Mouse (Mus musculus): ENCODE data around the gene Atp6ap1l. TPM values are rescaled to one million over a fixed set of nuclear protein-coding genes. Genes with fewer than 3 reads are reported as not detected.

Gene Atp6ap1l
- polyA plus RNA-seq, 1 experiment from 2014 or later: not detected

GRCm38 (mm10) chr13:90852727-90853630 is 52.2 kb downstream of the Atp6ap1l start:
- Histone ChIP-seq H3K4me3 (ENCODE audit: low read depth, low read length) (no peak overlapping the region), H3K4me2 (no peak overlapping the region), H3K4me1 (ENCODE audit: insufficient read depth) (no peaks in the 10 kb centered on the region), H3K9ac (no peak overlapping the region), H3K27ac (ENCODE audit: low read depth) (no peak overlapping the region), H3K36me3 (ENCODE audit: insufficient read depth) (no peaks in the 10 kb centered on the region), H3K9me3 (ENCODE audit: low read depth, low read length) (no peaks in the 10 kb centered on the region), H3K27me3 (ENCODE audit: insufficient read depth, low read length) (no peaks in the 10 kb centered on the region)
- 68% methylated on average over 5 of the region's 5 CpGs for WGBS
- no peak for ATAC-seq (ENCODE audit: insufficient read depth)
- no peak for TF ChIP-seq CTCF (IDR thresholded peaks at IDR 0.05; ENCODE audit: low read depth)
- DNase-seq: no peak

GRCm38 (mm10) chr13:90851795-90852194 is 53.4 kb downstream of the Atp6ap1l start:
- H3K4me2 ChIP-seq: no peak overlapping the region
- WGBS: 55% methylated on average over 4 of the region's 4 CpGs
- no peak overlapping the region for H3K27ac ChIP-seq (ENCODE audit: low read depth)
- no peaks in the 10 kb centered on the region for H3K9me3 ChIP-seq (ENCODE audit: low read depth, low read length)
- H3K4me3 ChIP-seq (ENCODE audit: low read depth, low read length): no peak overlapping the region
- DNase-seq (no peak), ATAC-seq (ENCODE audit: insufficient read depth) (no peak)
- no peaks in the 10 kb centered on the region for H3K27me3 ChIP-seq (ENCODE audit: insufficient read depth, low read length)
- no peak for TF ChIP-seq CTCF (IDR thresholded peaks at IDR 0.05; ENCODE audit: low read depth)
- H3K36me3 ChIP-seq (ENCODE audit: insufficient read depth): no peaks in the 10 kb centered on the region
- H3K9ac ChIP-seq: no peak overlapping the region
- H3K4me1 ChIP-seq (ENCODE audit: insufficient read depth): no peaks in the 10 kb centered on the region

GRCm38 (mm10) chr13:90844191-90844590 is 61.0 kb downstream of the Atp6ap1l start:
- Histone ChIP-seq H3K9me3 (ENCODE audit: low read depth, low read length) (no peaks in the 10 kb centered on the region), H3K4me1 (ENCODE audit: insufficient read depth) (no peaks in the 10 kb centered on the region), H3K27me3 (ENCODE audit: insufficient read depth, low read length) (no peaks in the 10 kb centered on the region), H3K4me2 (no peak overlapping the region), H3K36me3 (ENCODE audit: insufficient read depth) (no peaks in the 10 kb centered on the region), H3K27ac (ENCODE audit: low read depth) (no peak overlapping the region), H3K9ac (no peak overlapping the region), H3K4me3 (ENCODE audit: low read depth, low read length) (no peak overlapping the region)
- TF ChIP-seq CTCF (IDR thresholded peaks at IDR 0.05; ENCODE audit: low read depth): no peak
- no peak for ATAC-seq (ENCODE audit: insufficient read depth)
- no peak for DNase-seq

GRCm38 (mm10) chr13:90843412-90843811 is 61.7 kb downstream of the Atp6ap1l start:
- H3K9me3 ChIP-seq (ENCODE audit: low read depth, low read length): no peaks in the 10 kb centered on the region
- no peak overlapping the region for H3K4me3 ChIP-seq (ENCODE audit: low read depth, low read length)
- H3K9ac ChIP-seq: no peak overlapping the region
- TF ChIP-seq CTCF (IDR thresholded peaks at IDR 0.05; ENCODE audit: low read depth): no peak
- H3K36me3 ChIP-seq (ENCODE audit: insufficient read depth): no peaks in the 10 kb centered on the region
- H3K4me2 ChIP-seq: no peak overlapping the region
- 84% methylated on average over 3 of the region's 3 CpGs for WGBS
- ATAC-seq (ENCODE audit: insufficient read depth) (no peak), DNase-seq (no peak)
- no peak overlapping the region for H3K27ac ChIP-seq (ENCODE audit: low read depth)
- no peaks in the 10 kb centered on the region for H3K4me1 ChIP-seq (ENCODE audit: insufficient read depth)
- H3K27me3 ChIP-seq (ENCODE audit: insufficient read depth, low read length): no peaks in the 10 kb centered on the region

GRCm38 (mm10) chr13:90841213-90841553 is 64.0 kb downstream of the Atp6ap1l start:
- no peak for TF ChIP-seq CTCF (IDR thresholded peaks at IDR 0.05; ENCODE audit: low read depth)
- 48% methylated on average over 5 of the region's 5 CpGs for WGBS
- Histone ChIP-seq H3K4me3 (ENCODE audit: low read depth, low read length) (no peak overlapping the region), H3K27ac (ENCODE audit: low read depth) (no peak overlapping the region), H3K4me2 (no peak overlapping the region), H3K9ac (no peak overlapping the region), H3K9me3 (ENCODE audit: low read depth, low read length) (no peaks in the 10 kb centered on the region), H3K27me3 (ENCODE audit: insufficient read depth, low read length) (no peaks in the 10 kb centered on the region), H3K4me1 (ENCODE audit: insufficient read depth) (no peaks in the 10 kb centered on the region), H3K36me3 (ENCODE audit: insufficient read depth) (no peaks in the 10 kb centered on the region)
- DNase-seq (no peak), ATAC-seq (ENCODE audit: insufficient read depth) (0 out of 2 replicates have a peak, but pooled peaks have one; percentile 26)

- TF ChIP-seq CTCF (IDR thresholded peaks at IDR 0.05; ENCODE audit: low read depth): peak; percentile 89
- Histone ChIP-seq H3K4me2 (peak overlapping the region; percentile 13; the same call in 1 of the 2 replicates), H3K4me3 (ENCODE audit: low read depth, low read length) (no peak overlapping the region), H3K27ac (ENCODE audit: low read depth) (no peak overlapping the region), H3K27me3 (ENCODE audit: insufficient read depth, low read length) (no peaks in the 10 kb centered on the region), H3K36me3 (ENCODE audit: insufficient read depth) (no peaks in the 10 kb centered on the region), H3K9ac (no peak overlapping the region), H3K9me3 (ENCODE audit: low read depth, low read length) (no peaks in the 10 kb centered on the region), H3K4me1 (ENCODE audit: insufficient read depth) (no peaks in the 10 kb centered on the region)
- ATAC-seq (ENCODE audit: insufficient read depth) (peak; percentile 85), DNase-seq (peak; percentile 94)
- WGBS: 41% methylated on average over 15 of the region's 15 CpGs
These were observed 64.5 kb downstream of the Atp6ap1l start for GRCm38 (mm10) chr13:90840530-90841212.

GRCm38 (mm10) chr13:90833641-90834207 is 71.4 kb downstream of the Atp6ap1l start:
- H3K9me3 ChIP-seq (ENCODE audit: low read depth, low read length): no peaks in the 10 kb centered on the region
- H3K4me2 ChIP-seq: no peak overlapping the region
- no peaks in the 10 kb centered on the region for H3K4me1 ChIP-seq (ENCODE audit: insufficient read depth)
- no peaks in the 10 kb centered on the region for H3K27me3 ChIP-seq (ENCODE audit: insufficient read depth, low read length)
- H3K4me3 ChIP-seq (ENCODE audit: low read depth, low read length): no peak overlapping the region
- DNase-seq: peak; percentile 17
- no peak for TF ChIP-seq CTCF (IDR thresholded peaks at IDR 0.05; ENCODE audit: low read depth)
- no peak overlapping the region for H3K27ac ChIP-seq (ENCODE audit: low read depth)
- WGBS: 52% methylated on average over 7 of the region's 7 CpGs
- peak; percentile 52 for ATAC-seq (ENCODE audit: insufficient read depth)
- H3K9ac ChIP-seq: no peak overlapping the region
- H3K36me3 ChIP-seq (ENCODE audit: insufficient read depth): no peaks in the 10 kb centered on the region

Other genes starting within 250 kb of the Atp6ap1l start
- 281 and 321 TPM in 2 replicates for gene Rps23, start 17.6 kb upstream of the Atp6ap1l start, polyA plus RNA-seq (2014; fragmentation: Nextera tagmentation; extraction: Ambion mirVana)